Mouse (Mus musculus) brain, embryonic 18.5 days (tissue): Measurements from ENCODE around the gene Syne2.

Experiments used
- DNase-seq: peaks from one replicate; pipeline ENCODE4 v3.0.0-alpha.2; 2012; ENCODE audit warnings: low read depth, low spot score

The Syne2 gene

DNA sequence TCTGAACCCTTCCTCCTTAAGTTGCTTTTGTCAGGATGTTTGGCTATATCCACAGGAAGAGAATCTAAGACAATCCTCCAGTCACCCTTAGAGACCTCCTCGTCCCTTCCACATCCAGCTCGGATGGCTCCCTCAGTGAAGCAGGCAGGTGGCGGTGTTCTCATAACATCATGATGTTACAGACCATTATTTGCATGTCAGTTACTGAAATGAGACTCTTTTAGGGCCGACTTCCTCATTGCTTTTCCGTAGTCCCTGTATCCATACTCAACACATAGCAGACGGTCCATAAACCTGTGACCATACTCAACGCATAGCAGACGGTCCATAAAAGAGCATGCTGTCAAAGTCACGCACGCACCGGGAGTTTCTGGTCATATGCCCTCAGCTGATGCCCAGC lies 106.9 kb downstream of the Syne2 start:
- no peak for DNase-seq

DNA sequence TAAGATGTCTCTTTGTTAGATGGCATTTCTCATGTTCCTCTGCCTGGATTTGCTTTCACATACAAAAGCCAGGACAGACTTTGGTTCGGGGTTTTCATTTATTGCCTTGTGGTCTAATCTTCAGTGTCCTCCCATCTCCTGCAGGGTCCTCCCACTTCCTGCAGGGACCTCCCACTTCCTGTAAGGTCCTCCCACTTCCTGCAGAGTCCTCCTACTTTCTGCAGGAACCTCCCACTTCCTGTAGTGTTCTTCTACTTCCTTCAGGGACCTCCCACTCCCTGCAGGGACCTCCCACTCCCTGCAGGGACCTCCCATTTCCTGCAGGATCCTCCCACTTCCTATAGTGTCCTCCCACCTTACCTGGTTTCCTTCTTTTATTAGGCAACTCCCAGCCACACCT lies 109.7 kb downstream of the Syne2 start:
- DNase-seq: no peak

DNA sequence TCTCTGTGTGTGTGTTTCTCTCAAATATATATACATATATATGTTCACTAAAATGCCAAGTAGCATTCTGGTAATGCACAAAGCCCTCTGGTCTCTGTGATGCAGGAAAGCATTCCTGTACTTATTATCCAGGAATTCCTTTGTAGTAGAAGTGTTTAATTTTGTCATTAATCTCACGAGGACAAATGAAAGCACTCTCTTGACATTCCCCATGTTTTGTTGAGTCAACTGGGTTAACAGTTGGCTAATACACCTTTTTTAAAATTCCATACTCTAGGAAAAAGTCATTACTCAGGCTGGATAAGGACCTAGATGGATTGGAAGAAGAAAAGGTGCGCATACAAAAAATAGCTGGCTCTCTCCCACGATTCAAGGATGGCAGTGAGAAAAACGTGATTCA lies 115.6 kb downstream of the Syne2 start:
- DNase-seq: no peak

- DNase-seq: no peak
Observed at GRCm38 (mm10) chr12:75951328-75951727, 133.4 kb downstream of the Syne2 start.

DNA sequence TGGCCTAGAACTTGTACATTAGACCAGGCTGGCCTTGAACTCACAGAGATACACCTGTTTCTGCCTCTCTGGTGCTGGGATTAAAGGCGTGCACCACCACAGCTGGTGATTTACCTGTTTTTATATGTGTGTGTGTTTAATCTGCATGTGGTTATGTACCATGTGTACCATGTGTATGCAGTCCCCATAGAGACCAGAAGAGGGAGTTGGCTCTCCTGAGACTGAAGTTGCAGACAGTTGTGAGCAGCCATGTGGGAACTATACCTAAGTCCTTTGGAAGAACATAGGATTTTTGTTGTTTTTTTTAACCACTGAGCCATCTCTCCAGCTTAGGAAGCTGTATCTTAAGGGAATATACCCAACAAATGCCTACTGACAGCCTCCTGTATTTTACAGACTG lies 134.1 kb downstream of the Syne2 start:
- DNase-seq: no peak

DNA sequence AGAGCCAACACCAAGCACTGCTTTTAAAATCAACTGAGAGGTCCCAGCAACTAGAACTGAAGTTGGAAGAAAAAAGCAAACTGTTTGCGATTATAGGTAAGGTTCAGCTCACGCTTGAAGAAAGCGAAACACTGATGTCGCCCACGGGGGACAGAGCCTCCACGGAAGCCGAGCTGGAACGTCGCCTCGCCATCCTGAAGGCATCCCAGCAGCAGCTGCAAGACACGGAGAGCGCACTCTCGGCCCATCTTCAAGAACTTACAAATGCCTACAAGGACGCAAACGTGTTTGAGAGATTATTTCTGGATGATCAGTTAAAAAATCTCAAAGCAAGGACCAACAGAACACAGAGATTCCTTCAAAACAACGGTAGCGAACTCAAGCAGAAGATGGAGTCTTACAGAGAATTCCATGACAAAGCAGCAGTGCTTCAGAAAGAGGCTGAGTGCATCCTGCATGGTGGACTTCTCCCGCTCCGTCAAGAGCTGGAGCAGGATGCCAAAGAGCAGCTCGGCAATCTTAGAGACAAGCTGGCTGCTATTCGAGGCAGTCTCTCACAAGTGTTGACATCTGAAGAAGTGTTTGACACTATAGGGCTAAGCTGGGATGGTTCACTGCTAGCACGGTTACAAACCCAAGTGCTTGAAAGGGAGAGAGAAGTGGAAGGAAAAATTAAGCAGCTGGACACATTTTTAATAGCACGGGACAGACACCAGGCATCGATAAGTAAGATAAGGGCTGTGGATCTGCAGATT lies 148.7 kb downstream of the Syne2 start:
- no peak for DNase-seq

DNA sequence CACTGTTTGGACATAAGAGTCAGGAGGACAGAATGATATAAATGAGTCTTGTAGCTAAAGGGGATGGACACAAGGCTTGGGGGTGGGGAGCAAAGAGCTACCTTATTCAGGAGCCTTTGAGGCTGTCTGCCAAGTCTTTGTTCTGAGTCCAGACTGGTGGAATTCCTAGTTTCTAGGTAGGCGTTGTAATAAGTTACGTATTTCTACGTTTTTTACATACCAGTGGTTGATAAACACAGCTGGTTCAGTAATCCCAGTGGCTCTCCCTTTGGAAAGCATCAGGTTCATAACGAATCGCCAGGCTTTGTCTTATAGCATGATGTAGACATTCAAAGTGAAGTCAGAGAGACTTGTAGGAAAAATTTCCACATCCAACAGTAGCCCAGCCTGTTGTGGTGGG lies 161.1 kb downstream of the Syne2 start:
- no peak for DNase-seq

- no peak for DNase-seq
Observed at GRCm38 (mm10) chr12:75983336-75983735, 165.4 kb downstream of the Syne2 start.

DNA sequence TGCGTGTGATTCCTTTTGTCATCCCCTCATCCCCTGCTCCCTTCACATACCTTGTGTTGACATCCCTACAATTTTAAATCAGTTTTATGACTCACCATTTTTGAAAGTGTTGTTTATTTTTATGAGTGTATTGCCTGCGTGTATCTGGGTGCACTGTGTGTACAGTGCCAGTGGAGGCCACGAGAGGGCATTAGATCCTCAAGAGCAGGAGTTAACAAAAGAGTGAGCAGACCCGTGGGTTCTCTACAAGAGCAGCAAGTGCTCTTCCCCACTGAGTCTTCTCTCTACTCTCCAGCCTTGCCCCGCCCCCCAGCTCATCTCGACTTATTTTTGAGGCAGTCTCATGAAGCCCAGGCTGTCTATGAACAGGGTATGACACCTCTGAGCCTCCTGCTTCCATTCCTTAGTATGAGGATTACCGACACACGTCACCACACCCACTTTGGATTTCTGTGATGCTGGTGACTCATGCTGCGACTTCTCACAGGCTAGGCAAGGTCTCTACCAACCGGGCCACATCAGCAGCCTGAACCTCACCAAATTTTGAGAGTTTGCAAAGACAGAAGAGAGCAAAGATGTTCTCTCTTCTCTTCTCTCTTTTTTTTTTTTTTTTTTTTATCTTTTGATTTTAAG lies 174.4 kb downstream of the Syne2 start:
- DNase-seq: no peak

DNA sequence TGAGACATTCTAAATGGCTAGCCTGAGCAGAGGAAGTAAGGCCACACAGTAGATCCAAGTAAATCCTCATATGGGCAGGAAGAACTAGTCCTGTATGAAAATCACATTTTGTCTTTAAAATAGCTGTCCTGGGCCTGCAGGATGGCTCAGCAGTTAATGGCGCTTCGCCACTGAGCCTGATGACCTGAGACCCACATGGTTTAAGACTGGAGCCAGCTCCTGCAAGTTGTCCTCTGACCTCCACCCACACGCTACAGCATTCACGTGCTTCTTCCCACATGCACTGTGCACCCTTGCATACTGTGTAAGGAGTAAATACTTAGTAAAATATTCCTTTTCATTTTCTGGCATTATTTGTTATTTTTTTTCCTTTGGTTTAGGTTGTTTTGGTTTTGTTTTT lies 175.0 kb downstream of the Syne2 start:
- DNase-seq: no peak

GRCm38 (mm10) chr12:75995086-75995485 lies 177.2 kb downstream of the Syne2 start:
- DNase-seq: no peak

GRCm38 (mm10) chr12:75997547-75997946 lies 179.6 kb downstream of the Syne2 start:
- no peak for DNase-seq

DNA sequence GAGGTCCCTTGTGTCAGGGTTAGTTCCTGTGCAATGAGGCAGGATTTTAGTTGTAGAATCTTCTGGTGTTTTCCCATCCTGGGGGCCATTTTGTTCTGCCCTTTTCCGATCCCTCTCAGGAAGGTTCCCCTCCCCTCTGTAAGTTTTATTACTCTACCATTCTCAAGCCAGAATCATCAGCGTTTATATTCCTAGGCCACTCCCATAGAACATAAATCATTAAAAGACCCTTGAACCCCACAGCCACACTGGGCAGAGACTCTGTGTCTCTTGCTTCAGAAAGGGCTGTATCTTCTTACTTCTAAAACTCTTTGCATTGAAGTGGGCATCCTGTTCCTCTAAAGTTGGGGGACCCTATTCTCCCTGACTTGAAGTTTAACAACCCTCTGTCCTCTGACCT lies 180.5 kb downstream of the Syne2 start:
- DNase-seq: no peak

DNA sequence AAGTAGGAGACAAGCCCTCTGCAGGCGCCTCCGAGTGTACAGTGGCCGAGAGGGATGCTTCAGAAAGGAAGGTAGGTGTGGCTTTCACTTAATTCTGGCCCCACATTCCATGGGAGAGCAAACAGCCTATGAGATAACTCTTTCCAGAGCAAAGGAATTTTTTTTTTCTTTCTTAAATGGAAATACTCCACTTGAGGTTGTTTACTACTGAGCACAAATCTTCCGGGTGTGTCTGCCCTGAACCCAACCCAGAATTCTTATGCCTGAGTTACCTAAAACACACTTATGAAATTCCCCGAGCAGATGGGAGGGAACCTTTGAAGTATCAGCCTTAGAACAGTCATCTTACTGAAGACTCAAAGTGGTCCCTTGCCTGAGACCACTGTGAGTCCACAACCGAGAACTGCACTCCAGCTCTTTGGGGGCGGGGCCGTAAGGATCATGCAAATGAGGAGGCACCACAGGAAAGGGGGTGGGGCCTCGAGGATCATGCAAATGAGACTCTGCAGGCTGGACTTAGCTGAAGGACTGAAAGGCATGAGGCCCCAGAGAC lies 186.8 kb downstream of the Syne2 start:
- DNase-seq: no peak

GRCm38 (mm10) chr12:76008991-76009390 lies 191.1 kb downstream of the Syne2 start:
- no peak for DNase-seq

DNA sequence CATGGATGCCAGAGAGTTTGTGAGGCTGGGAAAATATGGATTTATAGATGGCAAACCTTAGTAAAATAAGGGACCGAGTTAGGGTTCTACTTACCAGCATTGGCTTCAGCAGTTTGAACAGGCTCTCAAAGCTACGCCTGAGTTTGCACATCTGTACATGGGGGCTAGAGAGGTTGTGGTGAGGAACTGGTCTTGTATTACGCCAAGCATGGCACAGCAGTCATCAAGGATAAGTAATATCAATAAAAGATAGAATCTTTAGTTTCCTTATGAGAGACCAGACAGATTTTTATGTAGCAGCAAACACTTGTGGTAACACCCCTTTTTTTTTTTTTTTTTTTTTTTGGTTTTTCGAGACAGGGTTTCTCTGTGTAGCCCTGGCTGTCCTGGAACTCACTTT lies 194.9 kb downstream of the Syne2 start:
- DNase-seq: no peak

DNA sequence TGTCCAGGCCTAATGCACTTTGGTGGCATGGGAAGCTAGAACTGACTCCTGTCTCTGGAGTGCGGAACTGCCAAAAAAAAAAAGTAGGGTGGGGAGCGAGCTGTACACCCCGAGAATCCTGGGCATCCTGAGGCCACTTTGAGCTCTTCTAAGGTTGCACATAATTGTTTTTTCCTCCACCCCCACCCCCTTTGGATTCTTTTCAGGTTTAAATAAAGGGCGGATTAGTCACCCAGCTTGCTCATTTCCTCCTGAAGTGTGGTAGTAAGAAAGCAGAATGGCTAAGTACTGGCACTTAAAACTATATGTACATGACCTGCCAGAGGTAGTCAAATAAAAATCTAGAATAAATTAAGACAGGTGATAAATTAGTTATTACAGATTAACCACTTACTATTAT lies 195.5 kb downstream of the Syne2 start:
- DNase-seq: no peak

DNA sequence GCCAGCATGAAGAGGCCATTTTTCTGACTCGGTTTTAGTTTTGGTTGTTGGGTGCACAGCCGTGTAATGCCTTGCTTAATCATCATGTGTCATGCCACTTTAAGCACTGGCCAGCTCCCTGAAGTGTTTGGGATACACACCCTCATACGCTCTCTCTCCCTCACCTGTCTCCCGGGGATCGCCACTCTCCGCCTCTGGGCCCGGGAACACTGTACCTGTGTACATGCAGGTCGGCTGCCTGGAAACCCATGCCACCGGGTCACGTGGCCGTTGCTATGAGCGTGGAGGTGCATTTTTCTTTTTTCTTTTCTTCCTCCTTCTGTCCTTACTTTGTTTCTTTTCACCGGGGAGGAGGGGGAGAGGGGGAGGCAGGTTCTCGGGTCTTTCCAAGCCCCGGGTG lies 197.1 kb downstream of the Syne2 start:
- no peak for DNase-seq

DNA sequence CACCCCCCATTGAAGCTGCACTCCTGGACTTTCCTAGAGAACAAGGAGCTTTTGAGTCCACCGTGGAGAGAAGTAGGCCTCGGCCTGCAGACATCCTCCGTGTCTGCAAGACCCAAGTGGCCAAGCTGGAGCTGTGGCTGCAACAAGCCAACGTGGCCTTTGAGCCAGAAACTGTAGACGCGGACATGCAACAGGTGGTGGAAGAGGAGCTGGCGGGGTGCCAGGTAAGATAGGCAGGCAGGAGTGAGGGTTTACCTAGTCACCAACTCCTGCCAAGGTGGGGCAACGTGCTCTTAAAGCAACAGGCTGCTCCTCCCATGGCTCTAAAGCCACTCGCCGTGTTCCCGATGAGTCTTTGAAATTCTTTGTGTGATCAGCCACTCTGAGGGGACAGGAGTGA lies 197.6 kb downstream of the Syne2 start:
- DNase-seq: no peak

DNA sequence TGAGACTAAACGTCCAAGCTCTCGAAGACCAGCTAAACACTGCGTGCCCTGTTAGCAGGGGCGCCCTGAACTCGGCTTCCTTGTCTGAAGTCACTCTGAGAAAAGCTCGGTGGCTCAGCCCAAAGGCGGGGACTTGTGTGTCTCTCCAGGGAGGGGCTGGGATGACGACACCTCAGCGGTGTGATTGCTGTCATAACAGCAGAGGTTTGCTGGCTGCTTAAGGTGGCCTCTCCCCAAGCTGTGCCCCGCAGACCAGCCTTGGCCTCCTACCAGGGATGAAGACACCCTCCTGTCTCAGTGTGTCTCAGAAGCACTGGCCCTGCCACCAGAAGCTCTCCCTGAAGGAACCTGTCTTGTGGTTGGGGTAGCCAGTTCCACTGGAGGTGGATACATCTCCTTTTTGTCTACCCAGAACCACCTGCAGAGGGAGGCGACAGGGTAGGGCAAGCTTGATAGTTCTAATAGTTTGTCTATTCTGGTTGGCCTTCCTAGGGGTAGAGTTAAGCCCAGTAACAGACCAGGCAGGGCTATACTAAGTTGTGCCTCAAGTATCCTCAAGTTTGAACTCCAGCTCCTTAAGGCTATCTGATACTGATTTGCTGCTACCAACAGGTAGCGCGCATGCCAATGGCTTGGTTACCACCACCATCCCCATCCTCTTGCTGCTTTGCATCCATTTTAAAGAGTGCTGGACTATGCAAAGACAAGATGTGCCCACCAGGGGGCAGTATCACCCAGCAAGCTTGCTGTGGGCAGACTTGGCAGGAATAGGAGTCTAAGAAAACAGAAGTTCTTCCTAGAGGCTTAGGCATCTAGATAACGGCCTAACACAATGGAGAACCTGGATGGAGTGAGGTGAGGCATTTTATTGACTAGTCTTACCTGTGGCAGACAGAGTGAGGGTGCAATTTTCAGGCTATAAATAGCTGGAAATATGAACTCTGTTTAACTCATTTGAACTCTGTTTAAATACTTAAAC lies 198.5 kb downstream of the Syne2 start:
- no peak for DNase-seq

GRCm38 (mm10) chr12:76018640-76019039 lies 200.7 kb downstream of the Syne2 start:
- DNase-seq: no peak

GRCm38 (mm10) chr12:76042301-76042700 lies 224.4 kb downstream of the Syne2 start:
- DNase-seq: no peak
